In the genomic region with DNA sequence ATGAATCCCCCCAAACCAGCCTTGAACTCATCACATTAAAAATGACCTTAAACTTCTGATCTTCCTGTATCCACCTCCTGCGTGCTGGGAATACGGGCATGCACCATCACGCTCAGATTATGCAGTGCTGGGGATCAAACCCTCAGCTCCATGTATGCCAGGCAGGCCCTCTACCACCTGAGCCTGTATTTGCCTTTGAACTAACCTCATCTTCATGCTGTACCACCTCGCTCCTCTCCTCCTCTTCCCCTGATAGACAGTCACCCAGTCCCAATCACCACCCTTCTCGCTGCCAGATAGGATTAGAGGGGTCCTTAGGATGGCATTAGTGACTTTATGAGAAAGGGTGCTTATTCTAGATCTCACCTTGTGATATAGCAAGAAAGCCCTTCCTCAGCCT, we compare ENCODE assay signal across 38 mouse cellular contexts. TPM values are rescaled to one million over a fixed set of nuclear protein-coding genes. Genes with fewer than 3 reads are reported as not detected.
"Had no signal": no experiment of that assay in that cellular context is flagged by ENCODE, and none has a peak within 500 bp of the region (broad histone marks: within the 10 kb centered on the region; RNA-seq: fewer than 3 reads in every experiment).

No protein-coding gene starts in this region.

- DNase-seq: cerebellum, adult 2 months; cerebellum, adult 8-10 months; cerebellum, adult 9-10 months; cerebellum, adult 9-11 months; cerebellum, postnatal 10 days; cerebellum, postnatal 14 days; cerebellum, postnatal 25 days; cerebellum, postnatal 36 days; embryo, embryonic 11 days; forebrain, postnatal 0 days; gastrocnemius, adult 2 months; gastrocnemius, postnatal 10 days; gastrocnemius, postnatal 14 days; gastrocnemius, postnatal 25 days; gastrocnemius, postnatal 36 days; heart, adult 18-20 months had no signal

- H3K27ac ChIP-seq: embryonic facial prominence, embryonic 10.5 days; embryonic facial prominence, embryonic 12.5 days; embryonic facial prominence, embryonic 13.5 days; embryonic facial prominence, embryonic 15.5 days; forebrain, embryonic 10.5 days; forebrain, embryonic 12.5 days; forebrain, embryonic 13.5 days; forebrain, embryonic 15.5 days; gastrocnemius, adult 2 months had no signal

- H3K9me3 ChIP-seq: embryonic facial prominence, embryonic 10.5 days; embryonic facial prominence, embryonic 12.5 days; embryonic facial prominence, embryonic 13.5 days; embryonic facial prominence, embryonic 15.5 days; forebrain, embryonic 10.5 days; forebrain, embryonic 12.5 days; forebrain, embryonic 13.5 days; forebrain, embryonic 15.5 days had no signal

- H3K9ac ChIP-seq: embryonic facial prominence, embryonic 12.5 days; embryonic facial prominence, embryonic 13.5 days; embryonic facial prominence, embryonic 15.5 days; forebrain, embryonic 12.5 days; forebrain, embryonic 13.5 days; forebrain, embryonic 15.5 days; forebrain, postnatal 0 days had no signal

- H3K4me3 ChIP-seq: embryonic facial prominence, embryonic 10.5 days; embryonic facial prominence, embryonic 12.5 days; embryonic facial prominence, embryonic 13.5 days; embryonic facial prominence, embryonic 15.5 days; erythroblast, embryonic 14.5 days; forebrain, embryonic 10.5 days; forebrain, embryonic 12.5 days; forebrain, embryonic 13.5 days; forebrain, embryonic 15.5 days; gastrocnemius, adult 2 months had no signal

- H3K4me1 ChIP-seq: embryonic facial prominence, embryonic 10.5 days; embryonic facial prominence, embryonic 12.5 days; embryonic facial prominence, embryonic 13.5 days; embryonic facial prominence, embryonic 15.5 days; forebrain, embryonic 10.5 days; forebrain, embryonic 12.5 days; forebrain, embryonic 13.5 days; forebrain, embryonic 15.5 days had no signal

- H3K27me3 ChIP-seq: embryonic facial prominence, embryonic 12.5 days; embryonic facial prominence, embryonic 13.5 days; embryonic facial prominence, embryonic 15.5 days; forebrain, embryonic 12.5 days; forebrain, embryonic 13.5 days; forebrain, embryonic 15.5 days had no signal

- H3K36me3 ChIP-seq: embryonic facial prominence, embryonic 10.5 days; embryonic facial prominence, embryonic 12.5 days; embryonic facial prominence, embryonic 13.5 days; embryonic facial prominence, embryonic 15.5 days; forebrain, embryonic 10.5 days; forebrain, embryonic 12.5 days; forebrain, embryonic 15.5 days had no signal

RNA-seq across cellular contexts. Expression of a gene that starts 9.3 kb away (rescaled TPM):
- total RNA-seq: common myeloid progenitor, adult 5-6 weeks; forebrain, postnatal 0 days; gastrocnemius, adult 18-20 months; gastrocnemius, adult 2 months; gastrocnemius, adult 8-10 months; gastrocnemius, postnatal 10 days; gastrocnemius, postnatal 14 days; gastrocnemius, postnatal 25 days; gastrocnemius, postnatal 36 days; gastrocnemius, postnatal 4 days; granulocyte monocyte progenitor cell, adult 5-6 weeks; heart, adult 18-20 months; heart, adult 8-10 months had no signal
- polyA plus RNA-seq: cerebellum, adult 2 months; cortical plate, adult 2 months; embryonic facial prominence, embryonic 10.5 days; embryonic facial prominence, embryonic 11.5 days; embryonic facial prominence, embryonic 12.5 days; embryonic facial prominence, embryonic 13.5 days; embryonic facial prominence, embryonic 14.5 days; embryonic facial prominence, embryonic 15.5 days; erythroblast, embryonic 14.5 days; forebrain, embryonic 10.5 days; forebrain, embryonic 11.5 days; forebrain, embryonic 12.5 days; forebrain, embryonic 13.5 days; forebrain, embryonic 14.5 days; forebrain, embryonic 15.5 days; forebrain, embryonic 16.5 days; forebrain, postnatal 0 days; gonadal fat pad, adult 2 months had no signal

RNA-seq across cellular contexts. Expression of a gene that starts 25.2 kb away (rescaled TPM):
- total RNA-seq: common myeloid progenitor, adult 5-6 weeks; granulocyte monocyte progenitor cell, adult 5-6 weeks had no signal
- polyA plus RNA-seq: erythroblast, embryonic 14.5 days had no signal

RNA-seq across cellular contexts. Expression of a gene that starts 29.2 kb away (rescaled TPM):
- polyA plus RNA-seq: erythroblast, embryonic 14.5 days had no signal

RNA-seq across cellular contexts. Expression of a gene that starts 47.0 kb away (rescaled TPM):
- polyA plus RNA-seq: erythroblast, embryonic 14.5 days had no signal
